Mouse (Mus musculus) cerebellum, adult 9-10 months (tissue): ENCODE measurements at regions not wholly inside any gene's neighbourhood (a gene's known extent, or its start where the extent isn't known, plus 50 kb on each side); places are given as distances from the start of the nearest gene placed in this dataset.
"Not testable (repeated sequence)": the region's sequence is repeated elsewhere in the genome, so short reads cannot be mapped to it uniquely, and the experiment has no call there.

ENCODE experiments used
- DNase-seq: peaks from one replicate; pipeline ENCODE4 v3.0.0; 2022

- DNase-seq = no peak
These were observed 946.3 kb upstream of the Cypt12 start for GRCm38 (mm10) chr3:17001871-17002270.

GRCm38 (mm10) chr3:17003136-17003535 is 945.1 kb upstream of the Cypt12 start:
- DNase-seq = peak; percentile 80

GRCm38 (mm10) chr3:17014184-17015048 is 933.8 kb upstream of the Cypt12 start:
- DNase-seq = no peak

- no peak for DNase-seq
These were observed 897.4 kb upstream of the Cypt12 start for GRCm38 (mm10) chr3:17050811-17051210.

GRCm38 (mm10) chr3:17058381-17058780 is 889.8 kb upstream of the Cypt12 start:
- DNase-seq = not testable (repeated sequence)

GRCm38 (mm10) chr3:17106261-17106660 is 841.9 kb upstream of the Cypt12 start:
- DNase-seq = not testable (repeated sequence)
